Mouse (Mus musculus) forebrain, embryonic 15.5 days (tissue): ENCODE results near the gene Heg1. TPM values are rescaled to one million over a fixed set of nuclear protein-coding genes. Genes with fewer than 3 reads are reported as not detected.
A peak's percentile ranks its signal among the peaks of the same experiment; 100 is the strongest.

Experiments
- ATAC-seq: fragments of 200-750 bp; cut with Nextera tagmentation; replicated peaks from 2 replicates; pipeline ENCODE4 v1.8.0; 2017; ENCODE audit warnings: mild to moderate bottlenecking, moderate TSS enrichment, moderate library complexity
- H3K27ac ChIP-seq: fragments of 300-500 bp; sonication (generic); replicated peaks from 2 replicates; pipeline ENCODE4 v1.5.1; 2015; ENCODE audit warnings: mild to moderate bottlenecking, inconsistent platforms
- H3K27me3 ChIP-seq: fragments of 300-500 bp; sonication (generic); 2 replicates; pipeline ENCODE4 v1.6.1; 2015; ENCODE audit warnings: inconsistent platforms
- H3K36me3 ChIP-seq: fragments of 300-500 bp; sonication (generic); 2 replicates; pipeline ENCODE4 v1.6.1; 2015; ENCODE audit warnings: mild to moderate bottlenecking, inconsistent platforms
- H3K4me1 ChIP-seq: fragments of 300-500 bp; sonication (generic); 2 replicates; pipeline ENCODE4 v1.6.1; 2015; ENCODE audit warnings: inconsistent platforms
- H3K4me2 ChIP-seq: fragments of 300-500 bp; sonication (generic); replicated peaks from 2 replicates; pipeline ENCODE4 v1.6.1; 2015; ENCODE audit warnings: mild to moderate bottlenecking, inconsistent platforms
- H3K4me3 ChIP-seq: fragments of 300-500 bp; sonication (generic); 2 replicates; pipeline ENCODE4 v1.5.1; 2015; ENCODE audit warnings: mild to moderate bottlenecking, inconsistent platforms
- H3K9ac ChIP-seq: fragments of 300-500 bp; sonication (generic); replicated peaks from 2 replicates; pipeline ENCODE4 v1.6.1; 2015; ENCODE audit warnings: mild to moderate bottlenecking, inconsistent platforms
- H3K9me3 ChIP-seq: fragments of 300-500 bp; sonication (generic); 2 replicates; pipeline ENCODE4 v1.6.1; 2016; ENCODE audit warnings: inconsistent platforms
- WGBS: fragments of 180-500 bp; shearing (Covaris S2); methylation state at CpG from one replicate; pipeline ENCODE4 v1.1.7; 2015; ENCODE audit warnings: mixed read lengths; 5-methylcytosine and 5-hydroxymethylcytosine counted together
- polyA plus RNA-seq: library from polyadenylated mRNA; unstranded; fragments of >200 nt; fragmentation: Nextera tagmentation; extraction: Ambion mirVana; gene quantifications from 2 replicates; pipeline ENCODE4 v1.2.1, GENCODE M21; 2015

Gene Heg1
- polyA plus RNA-seq, 1 experiment from 2014 or later: 20.3 TPM

DNA sequence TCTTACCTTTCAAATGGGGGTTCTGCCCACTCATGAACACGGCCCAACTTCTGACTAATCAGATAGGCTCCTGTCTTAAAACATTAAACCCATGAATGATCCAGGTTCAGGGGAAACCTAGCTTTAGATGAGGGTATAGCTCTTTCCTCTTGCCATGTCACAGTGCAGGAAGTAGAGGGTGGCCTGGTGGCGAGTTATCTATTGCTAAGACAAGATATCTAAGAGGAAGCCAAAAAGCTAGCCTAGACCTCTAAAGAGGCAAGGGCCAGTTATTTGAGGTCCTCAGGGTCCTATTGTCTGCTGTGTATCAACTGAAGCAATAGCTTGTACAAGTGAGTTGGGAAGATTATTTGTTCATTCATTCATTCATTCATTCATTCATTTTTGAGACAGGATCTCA, 15.7 kb upstream of the Heg1 start:
- Histone ChIP-seq H3K4me2 (no peak overlapping the region), H3K27ac (no peak overlapping the region), H3K9ac (no peak overlapping the region), H3K9me3 (no peaks in the 10 kb centered on the region), H3K4me3 (no peak overlapping the region), H3K27me3 (no peaks in the 10 kb centered on the region), H3K4me1 (no peaks in the 10 kb centered on the region), H3K36me3 (no peaks in the 10 kb centered on the region)
- WGBS: 86% methylated on average over 2 of the region's 2 CpGs
- no peak for ATAC-seq

DNA sequence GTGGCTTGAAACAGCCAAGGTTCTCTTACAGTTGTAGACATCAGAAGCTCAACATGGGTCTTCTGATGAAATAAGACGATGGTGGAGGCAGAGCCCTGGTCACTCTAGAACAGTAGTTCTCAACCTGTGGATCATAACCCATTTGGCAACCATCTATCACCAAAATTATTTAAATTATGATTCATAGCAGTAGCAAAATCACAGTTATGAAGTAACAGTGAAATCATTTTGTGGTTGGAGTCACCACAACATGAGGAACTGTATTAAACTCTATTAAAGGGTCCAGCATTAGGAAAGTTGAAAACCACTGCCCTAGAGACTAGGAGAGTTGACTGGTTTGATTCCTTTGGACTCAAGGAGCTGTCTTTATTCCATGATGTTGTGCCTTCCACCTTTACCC, 15.1 kb upstream of the Heg1 start:
- 0 out of 2 replicates have a peak, but pooled peaks cover 2% of the 10 kb centered on the region for H3K4me1 ChIP-seq
- H3K4me3 ChIP-seq: no peak overlapping the region
- H3K9ac ChIP-seq: no peak overlapping the region
- ATAC-seq: no peak
- H3K36me3 ChIP-seq: no peaks in the 10 kb centered on the region
- no peaks in the 10 kb centered on the region for H3K27me3 ChIP-seq
- H3K9me3 ChIP-seq: no peaks in the 10 kb centered on the region
- H3K27ac ChIP-seq: no peak overlapping the region
- no peak overlapping the region for H3K4me2 ChIP-seq
- 90% methylated on average over 1 of the region's 1 CpGs for WGBS

DNA sequence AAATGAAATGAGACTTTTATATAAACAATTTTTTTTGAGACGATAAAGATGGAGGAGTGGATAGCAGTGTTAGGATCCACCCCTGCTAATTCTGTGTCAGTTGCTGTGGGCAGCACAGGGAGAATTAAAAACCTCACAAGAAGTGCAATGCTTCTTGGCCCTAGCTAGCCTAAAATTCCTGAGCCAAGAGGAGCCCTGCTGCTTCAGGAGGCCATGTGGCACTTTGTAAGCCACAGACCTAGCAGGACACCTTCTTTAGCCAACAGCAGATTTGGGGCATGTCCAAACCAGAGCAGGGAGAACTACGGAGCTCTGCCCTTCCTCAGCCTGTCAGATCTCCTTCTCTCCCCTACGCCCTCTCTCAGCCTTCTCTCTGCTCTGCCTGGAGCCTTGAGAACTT, 13.8 kb upstream of the Heg1 start:
- Histone ChIP-seq H3K4me3 (no peak overlapping the region), H3K9me3 (no peaks in the 10 kb centered on the region), H3K9ac (no peak overlapping the region), H3K4me1 (0 out of 2 replicates have a peak, but pooled peaks cover 2% of the 10 kb centered on the region), H3K27ac (no peak overlapping the region), H3K36me3 (no peaks in the 10 kb centered on the region), H3K27me3 (no peaks in the 10 kb centered on the region), H3K4me2 (no peak overlapping the region)
- WGBS: 70% methylated on average over 3 of the region's 3 CpGs
- no peak for ATAC-seq

DNA sequence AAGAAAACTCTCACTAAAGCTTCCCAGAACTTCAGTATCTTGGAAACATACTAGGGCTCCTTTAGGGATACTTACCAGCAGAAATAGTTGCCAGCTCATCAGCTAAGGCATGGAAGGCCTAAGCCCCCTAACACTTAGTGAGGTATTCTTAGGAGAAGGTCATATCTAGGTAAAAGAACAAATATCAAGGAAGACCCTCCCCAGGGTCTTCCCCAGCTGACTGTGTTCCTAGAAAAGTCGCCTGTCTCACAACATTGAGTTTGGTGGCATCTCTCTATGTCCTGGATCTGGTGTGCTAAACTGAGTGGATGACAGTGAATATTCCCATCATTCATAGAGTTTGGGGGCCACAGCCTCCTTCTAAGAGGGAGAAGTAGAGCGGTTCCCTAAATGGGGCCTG, 13.2 kb upstream of the Heg1 start:
- no peak for ATAC-seq
- WGBS: 93% methylated on average over 2 of the region's 2 CpGs
- H3K36me3 ChIP-seq: no peaks in the 10 kb centered on the region

DNA sequence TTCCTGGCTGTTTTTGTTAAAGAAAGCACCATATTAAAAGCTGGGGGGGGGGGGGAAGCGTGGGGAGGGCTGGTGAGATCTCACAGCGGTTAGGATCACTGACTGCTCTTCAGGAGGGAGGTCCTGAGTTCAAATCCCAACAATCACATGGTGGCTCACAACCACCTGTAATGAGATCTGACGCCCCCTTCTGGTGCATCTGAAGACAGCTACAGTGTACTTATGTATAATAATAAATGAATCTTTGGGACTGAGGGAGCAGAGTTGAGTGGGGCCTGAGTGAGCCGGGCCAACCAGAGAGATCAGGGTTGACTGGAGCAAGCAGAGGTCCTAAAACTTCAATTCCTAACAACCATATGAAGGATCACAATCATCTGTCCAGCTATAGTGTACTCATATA, 12.0 kb upstream of the Heg1 start:
- no peak overlapping the region for H3K4me2 ChIP-seq
- H3K9me3 ChIP-seq: no peaks in the 10 kb centered on the region
- WGBS: 98% methylated on average over 4 of the region's 4 CpGs

More for the DNA sequence above, 13.2 kb upstream of the Heg1 start:
- H3K4me3 ChIP-seq: no peak overlapping the region
- no peak overlapping the region for H3K27ac ChIP-seq
- no peak overlapping the region for H3K4me2 ChIP-seq
- no peaks in the 10 kb centered on the region for H3K9me3 ChIP-seq
- H3K27me3 ChIP-seq: no peaks in the 10 kb centered on the region
- 0 out of 2 replicates have a peak, but pooled peaks cover 2% of the 10 kb centered on the region for H3K4me1 ChIP-seq
- H3K9ac ChIP-seq: no peak overlapping the region

DNA sequence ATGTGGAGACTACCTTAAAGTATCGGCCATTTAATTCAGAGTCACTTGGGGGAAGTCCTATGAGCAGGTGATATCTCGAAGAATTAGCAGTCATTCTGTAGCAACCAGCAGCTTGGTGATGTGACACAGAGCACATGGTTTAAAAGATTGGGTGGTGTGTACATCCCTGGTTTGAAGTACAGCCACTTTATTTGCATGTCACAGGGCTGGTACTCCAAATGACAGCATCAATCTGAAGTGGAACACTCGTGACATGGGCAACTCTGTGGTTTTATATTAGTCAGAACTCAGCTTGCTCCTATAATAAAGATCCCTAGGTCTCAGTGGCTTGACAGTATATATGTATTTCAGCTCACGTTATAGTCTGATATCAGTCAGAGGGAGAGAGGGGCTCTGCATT, 11.5 kb upstream of the Heg1 start:
- H3K4me2 ChIP-seq: no peak overlapping the region
- 82% methylated on average over 4 of the region's 4 CpGs for WGBS
- no peak overlapping the region for H3K27ac ChIP-seq
- H3K4me3 ChIP-seq: no peak overlapping the region
- no peaks in the 10 kb centered on the region for H3K9me3 ChIP-seq
- no peak for ATAC-seq
- H3K4me1 ChIP-seq: peaks cover 2% of the 10 kb centered on the region; the same call in 1 of the 2 replicates
- H3K27me3 ChIP-seq: no peaks in the 10 kb centered on the region
- no peaks in the 10 kb centered on the region for H3K36me3 ChIP-seq
- no peak overlapping the region for H3K9ac ChIP-seq

More for the DNA sequence above, 12.0 kb upstream of the Heg1 start:
- no peak overlapping the region for H3K9ac ChIP-seq
- H3K27me3 ChIP-seq: no peaks in the 10 kb centered on the region
- peaks cover 2% of the 10 kb centered on the region; the same call in 1 of the 2 replicates for H3K4me1 ChIP-seq
- no peak for ATAC-seq
- no peak overlapping the region for H3K4me3 ChIP-seq
- H3K27ac ChIP-seq: no peak overlapping the region
- H3K36me3 ChIP-seq: no peaks in the 10 kb centered on the region

DNA sequence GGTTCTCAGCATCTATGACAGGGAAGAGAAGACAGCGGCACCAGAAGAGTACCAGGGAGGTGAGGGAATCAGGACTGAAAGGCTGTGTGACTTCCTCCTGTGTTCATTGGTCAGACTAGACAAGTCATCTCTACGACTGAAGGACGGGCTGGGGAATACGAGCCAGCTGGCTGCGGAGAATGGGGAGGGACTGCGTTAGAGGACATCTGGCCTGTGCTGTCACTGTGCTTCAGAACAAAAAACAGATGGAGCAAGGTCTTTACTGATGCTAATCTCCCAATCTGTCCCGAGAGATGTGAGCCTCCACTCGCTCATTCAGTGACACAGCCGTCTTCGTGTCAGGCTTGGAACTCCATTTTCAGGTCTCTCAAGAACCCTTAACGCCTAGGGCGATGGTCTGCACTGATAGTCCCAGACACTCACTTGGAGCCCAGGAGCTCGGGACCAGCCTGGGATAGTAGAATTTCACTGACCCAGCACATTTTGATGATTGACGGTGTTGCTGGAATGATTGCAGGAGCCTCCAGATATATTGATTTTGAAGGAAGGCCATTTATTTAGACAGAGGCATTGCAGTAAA, 10.6 kb upstream of the Heg1 start:
- H3K27me3 ChIP-seq: no peaks in the 10 kb centered on the region
- no peak overlapping the region for H3K9ac ChIP-seq
- no peak overlapping the region for H3K4me3 ChIP-seq
- WGBS: 46% methylated on average over 14 of the region's 14 CpGs
- H3K9me3 ChIP-seq: no peaks in the 10 kb centered on the region
- H3K27ac ChIP-seq: peak overlapping the region; percentile 67
- peak; percentile 78; the same call in 1 of the 2 replicates for ATAC-seq
- H3K36me3 ChIP-seq: no peaks in the 10 kb centered on the region
- H3K4me2 ChIP-seq: no peak overlapping the region
- peaks cover 2% of the 10 kb centered on the region; the same call in 1 of the 2 replicates for H3K4me1 ChIP-seq

DNA sequence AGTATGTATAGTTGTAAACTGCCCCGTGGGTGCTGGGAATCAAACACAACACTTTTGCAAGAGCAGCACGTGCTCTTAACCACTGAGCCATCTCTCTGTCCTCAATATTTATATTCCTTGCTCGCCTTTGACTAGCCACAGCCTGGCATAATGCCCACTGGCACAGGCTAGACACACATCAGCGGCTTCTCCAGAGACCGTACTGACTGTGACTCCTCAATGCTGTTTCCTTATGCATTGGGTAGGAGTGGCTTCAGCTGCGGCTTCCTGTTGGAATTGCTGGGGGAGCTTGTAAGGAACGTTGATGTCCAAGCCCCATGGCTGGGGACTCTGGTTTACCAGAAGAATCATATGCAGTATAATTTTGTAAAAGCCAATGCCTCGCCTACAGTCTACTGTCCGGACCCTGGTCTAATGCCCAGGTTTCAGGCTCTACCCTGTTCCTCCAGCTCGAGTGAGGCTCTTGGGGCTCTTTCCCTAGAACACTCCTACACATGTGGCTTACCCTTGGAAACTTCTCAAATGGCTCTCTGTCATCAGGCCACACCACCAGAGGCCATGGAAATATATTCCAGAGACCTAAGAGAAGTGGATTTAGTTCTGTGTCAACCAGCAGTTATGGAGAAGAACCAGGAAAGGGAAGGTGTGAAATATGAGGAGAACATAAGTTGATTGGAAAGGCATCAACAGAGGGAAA, 8.9 kb upstream of the Heg1 start:
- Histone ChIP-seq H3K4me1 (peaks cover 2% of the 10 kb centered on the region; the same call in 1 of the 2 replicates), H3K4me2 (no peak overlapping the region), H3K27me3 (no peaks in the 10 kb centered on the region), H3K4me3 (no peak overlapping the region), H3K27ac (no peak overlapping the region), H3K9me3 (no peaks in the 10 kb centered on the region), H3K36me3 (no peaks in the 10 kb centered on the region), H3K9ac (no peak overlapping the region)
- ATAC-seq: no peak
- WGBS: 86% methylated on average over 10 of the region's 10 CpGs

DNA sequence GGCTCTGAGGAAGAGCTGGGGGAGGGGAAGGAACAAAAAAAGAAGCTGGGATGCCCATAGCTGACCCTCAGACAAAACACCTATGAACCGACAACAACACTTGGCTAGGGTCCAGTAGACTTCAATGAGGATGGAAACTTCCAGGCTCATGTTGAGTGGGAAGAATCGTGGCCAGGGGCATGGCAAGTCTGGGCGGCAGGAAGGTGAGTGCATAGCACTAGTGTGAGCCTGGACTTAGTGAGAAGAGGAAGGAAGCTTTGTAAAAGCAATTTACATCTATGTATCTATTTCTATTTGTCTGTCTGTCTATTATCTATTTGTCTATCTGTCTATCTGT, 8.4 kb upstream of the Heg1 start:
- Histone ChIP-seq H3K36me3 (no peaks in the 10 kb centered on the region), H3K4me1 (peaks cover 2% of the 10 kb centered on the region; the same call in 1 of the 2 replicates), H3K4me2 (no peak overlapping the region), H3K27ac (no peak overlapping the region), H3K9me3 (no peaks in the 10 kb centered on the region), H3K27me3 (no peaks in the 10 kb centered on the region), H3K9ac (no peak overlapping the region), H3K4me3 (no peak overlapping the region)
- 73% methylated on average over 3 of the region's 3 CpGs for whole genome bisulfite sequencing
- no peak for ATAC-seq

DNA sequence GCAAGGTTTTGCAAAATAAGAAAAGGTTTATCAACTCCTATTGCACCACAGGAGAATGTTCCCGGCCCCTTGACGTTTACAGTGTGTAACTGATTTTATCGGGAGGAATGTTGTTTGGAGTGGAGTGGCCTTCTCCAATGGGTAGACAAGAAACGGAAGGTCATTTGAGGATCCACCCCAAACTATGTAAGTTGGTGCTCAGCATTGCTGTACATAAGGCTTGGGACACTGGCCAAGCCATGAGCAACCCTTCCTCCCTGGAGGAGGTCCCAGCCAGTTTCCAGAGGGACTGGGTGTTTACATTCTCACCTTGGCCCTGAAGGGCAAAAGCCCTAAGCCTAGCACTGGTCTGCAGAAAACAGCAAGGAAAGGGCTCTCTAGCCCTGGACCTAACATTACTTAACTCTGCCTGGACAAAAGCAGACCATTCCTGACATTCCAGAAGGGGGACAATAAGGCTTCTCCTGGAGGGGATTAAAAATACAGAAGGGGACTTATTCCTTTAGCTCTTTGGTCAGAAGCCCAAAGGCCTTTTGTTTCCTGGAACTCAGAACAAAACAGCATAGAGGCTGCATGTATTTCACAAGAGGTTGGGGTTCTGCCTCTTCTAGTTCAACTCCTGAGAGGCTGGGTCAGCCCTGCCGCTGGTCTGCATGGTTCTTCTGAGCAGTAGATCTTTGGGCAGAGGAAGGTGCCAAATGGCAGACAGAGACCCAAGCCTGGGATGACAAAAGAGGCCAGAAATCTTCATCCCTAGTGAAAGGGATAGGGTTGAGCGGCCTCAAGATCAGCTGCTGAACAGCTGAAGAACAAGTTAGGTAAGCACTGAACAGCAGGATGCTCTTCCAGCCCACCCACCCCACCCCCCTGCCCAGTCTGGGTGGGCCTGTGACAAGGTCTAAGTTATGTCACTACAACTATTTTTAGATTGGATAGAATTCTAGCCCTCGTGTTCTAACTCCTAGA, 7.5 kb upstream of the Heg1 start:
- 74% methylated on average over 7 of the region's 7 CpGs for WGBS
- H3K36me3 ChIP-seq: no peaks in the 10 kb centered on the region
- no peak for ATAC-seq
- H3K4me1 ChIP-seq: peaks cover 2% of the 10 kb centered on the region; the same call in 1 of the 2 replicates
- H3K4me2 ChIP-seq: no peak overlapping the region
- H3K27ac ChIP-seq: no peak overlapping the region
- no peaks in the 10 kb centered on the region for H3K9me3 ChIP-seq
- no peak overlapping the region for H3K4me3 ChIP-seq
- no peak overlapping the region for H3K9ac ChIP-seq
- H3K27me3 ChIP-seq: no peaks in the 10 kb centered on the region

DNA sequence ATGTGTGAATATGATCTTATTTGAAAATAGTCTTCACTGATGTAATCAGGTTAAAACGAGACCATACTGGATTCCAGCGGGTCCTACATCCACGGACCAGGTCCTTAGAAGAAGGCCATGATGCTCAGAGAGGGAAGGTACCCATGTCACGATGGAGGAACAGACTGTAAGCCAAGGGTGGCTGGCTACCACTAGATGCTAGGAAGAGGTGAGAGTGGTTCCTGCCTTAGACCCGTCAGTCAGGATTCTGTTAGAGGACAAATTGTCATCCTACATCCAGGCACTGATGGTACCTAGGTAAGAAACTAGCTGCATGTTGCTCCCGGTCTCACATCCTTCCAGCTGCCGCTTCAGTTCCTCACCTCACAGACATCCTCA, 6.9 kb upstream of the Heg1 start:
- Histone ChIP-seq H3K27ac (no peak overlapping the region), H3K36me3 (no peaks in the 10 kb centered on the region), H3K9ac (no peak overlapping the region), H3K4me1 (peaks cover 2% of the 10 kb centered on the region; the same call in 1 of the 2 replicates), H3K27me3 (no peaks in the 10 kb centered on the region), H3K9me3 (no peaks in the 10 kb centered on the region), H3K4me2 (no peak overlapping the region), H3K4me3 (no peak overlapping the region)
- ATAC-seq: no peak
- 95% methylated on average over 7 of the region's 7 CpGs for WGBS

DNA sequence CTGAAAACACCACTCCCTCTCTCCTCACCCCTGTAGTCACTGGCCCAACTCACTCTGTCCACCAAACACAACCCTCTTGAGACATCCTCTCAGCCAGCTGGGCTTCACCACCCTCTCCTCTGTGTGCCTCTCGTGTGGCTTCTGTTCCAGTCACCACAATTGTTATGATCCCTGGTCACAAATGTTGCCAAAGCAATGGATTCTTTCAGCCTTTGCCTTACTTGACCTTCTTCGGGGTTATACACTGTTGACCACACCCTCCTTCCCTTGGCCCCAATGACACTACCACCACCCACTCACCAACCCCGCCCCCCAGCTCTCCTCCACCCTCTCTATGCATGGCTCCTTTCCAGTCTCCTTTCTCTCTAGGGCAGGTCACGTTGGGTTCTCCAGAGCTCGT, 6.3 kb upstream of the Heg1 start:
- H3K9ac ChIP-seq: no peak overlapping the region
- ATAC-seq: no peak
- no peaks in the 10 kb centered on the region for H3K9me3 ChIP-seq
- H3K4me3 ChIP-seq: no peak overlapping the region
- no peaks in the 10 kb centered on the region for H3K27me3 ChIP-seq
- no peak overlapping the region for H3K27ac ChIP-seq
- H3K4me2 ChIP-seq: no peak overlapping the region
- H3K4me1 ChIP-seq: peaks cover 2% of the 10 kb centered on the region; the same call in 1 of the 2 replicates
- WGBS: 93% methylated on average over 5 of the region's 5 CpGs
- H3K36me3 ChIP-seq: no peaks in the 10 kb centered on the region
